ENCODE assay signal across 9 mouse cellular contexts in the genomic region with DNA sequence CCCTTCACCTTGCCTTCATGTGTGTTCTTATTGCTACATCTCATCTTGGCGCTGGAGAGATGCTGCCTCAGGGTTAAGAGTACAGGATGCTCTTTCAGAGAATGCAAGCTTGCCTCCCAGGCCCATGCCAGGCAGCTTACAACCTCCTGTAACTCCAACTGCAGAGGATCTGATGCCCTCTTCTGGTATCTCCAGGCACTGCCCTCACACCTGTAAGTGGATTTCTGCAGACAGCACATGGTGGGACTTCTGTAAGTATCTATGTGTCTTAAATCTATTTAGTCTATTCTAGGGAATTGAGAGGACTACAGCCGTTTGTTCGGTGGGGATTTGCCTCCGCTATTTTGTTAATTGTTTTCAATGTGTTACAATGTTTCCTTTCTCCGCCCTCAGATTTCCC. TPM values are rescaled to one million over a fixed set of nuclear protein-coding genes. Genes with fewer than 3 reads are reported as not detected.
DNase-seq lines count a peak whose midpoint lies in the region; ATAC-seq and TF ChIP-seq lines count a peak whose summit lies in the region.
"Had no signal": no experiment of that assay in that cellular context is flagged by ENCODE, and none has a peak within 500 bp of the region (broad histone marks: within the 10 kb centered on the region; RNA-seq: fewer than 3 reads in every experiment).

No protein-coding gene starts in this region.

- peak; percentile 56 for TF ChIP-seq CTCF in ES-Bruce4 (IDR thresholded peaks at IDR 0.05; ENCODE audit: low read depth, low read length)

- WGBS in hindbrain, embryonic 11.5 days = 56% methylated on average over 5 of the region's 5 CpGs
- WGBS in hindbrain, embryonic 16.5 days = 68% methylated on average over 5 of the region's 5 CpGs

- H3K36me3 ChIP-seq in hindbrain, embryonic 11.5 days (ENCODE audit: control insufficient read depth, insufficient read depth, low read length) = no peaks in the 10 kb centered on the region
- H3K36me3 ChIP-seq in hindbrain, embryonic 16.5 days (ENCODE audit: control insufficient read depth, insufficient read depth, low read length) = no peaks in the 10 kb centered on the region
- no peaks in the 10 kb centered on the region for H3K36me3 ChIP-seq in ES-Bruce4 (ENCODE audit: control insufficient read depth, insufficient read depth, low read length, poor library complexity, severe bottlenecking)

- ATAC-seq in hindbrain, embryonic 11.5 days (ENCODE audit: low FRiP score) = no peak
- no peak for ATAC-seq in hindbrain, embryonic 16.5 days
- no peak for ATAC-seq in megakaryocyte, adult 5-6 weeks (ENCODE audit: poor library complexity, severe bottlenecking)

- TF ChIP-seq POLR2A in ES-Bruce4 (IDR thresholded peaks at IDR 0.05; ENCODE audit: insufficient read depth, low read length) = no peak

- H3K9ac ChIP-seq in hindbrain, embryonic 11.5 days (ENCODE audit: low read depth, low read length) = no peak overlapping the region
- no peak overlapping the region for H3K9ac ChIP-seq in hindbrain, embryonic 16.5 days (ENCODE audit: low read depth, low read length)
- H3K9ac ChIP-seq in ES-Bruce4 (ENCODE audit: low read depth, poor library complexity, severe bottlenecking) = no peak overlapping the region

- no peaks in the 10 kb centered on the region for H3K27me3 ChIP-seq in hindbrain, embryonic 11.5 days (ENCODE audit: control insufficient read depth, insufficient read depth, low read length)
- H3K27me3 ChIP-seq in hindbrain, embryonic 16.5 days (replicated peaks; ENCODE audit: control insufficient read depth, insufficient read depth, low read length) = 0 out of 2 replicates have a peak, but pooled peaks cover 2% of the 10 kb centered on the region
- no peaks in the 10 kb centered on the region for H3K27me3 ChIP-seq in ES-Bruce4 (ENCODE audit: control insufficient read depth, insufficient read depth, low read length, poor library complexity, severe bottlenecking)

- H3K4me2 ChIP-seq in hindbrain, embryonic 11.5 days (replicated peaks; ENCODE audit: low read depth, low read length) = no peak overlapping the region
- H3K4me2 ChIP-seq in hindbrain, embryonic 16.5 days (ENCODE audit: low read length) = no peak overlapping the region

- H3K27ac ChIP-seq in hindbrain, embryonic 11.5 days (ENCODE audit: low read depth, low read length) = no peak overlapping the region
- H3K27ac ChIP-seq in hindbrain, embryonic 16.5 days (ENCODE audit: low read depth, low read length) = no peak overlapping the region
- H3K27ac ChIP-seq in ES-Bruce4 (ENCODE audit: insufficient read depth, low read length) = no peak overlapping the region

- no peak for TF ChIP-seq EP300 in ES-Bruce4 (IDR thresholded peaks at IDR 0.05; ENCODE audit: insufficient read depth, low read depth, low read length)

- intact Hi-C loops in heart, postnatal 10 days (cut with DNase I) = loop anchor here (1.0 to 2.0 kb wide), 3 partner anchors 44 to 104 kb away; no protein-coding TSS in a partner anchor
- intact Hi-C loops in left cerebral cortex, postnatal 4 days (cut with DNase I) = loop anchor here (10.0 kb wide), 1 partner anchor 108 kb away; no protein-coding TSS in a partner anchor

- H3K4me1 ChIP-seq in hindbrain, embryonic 11.5 days (replicated peaks; ENCODE audit: control insufficient read depth, insufficient read depth, low read length) = no peaks in the 10 kb centered on the region
- H3K4me1 ChIP-seq in hindbrain, embryonic 16.5 days (ENCODE audit: control insufficient read depth, insufficient read depth, low read depth, low read length) = no peaks in the 10 kb centered on the region
- no peaks in the 10 kb centered on the region for H3K4me1 ChIP-seq in ES-Bruce4 (ENCODE audit: control insufficient read depth, insufficient read depth, low read length)

- no peak overlapping the region for H3K4me3 ChIP-seq in hindbrain, embryonic 11.5 days (ENCODE audit: low read depth, low read length)
- no peak overlapping the region for H3K4me3 ChIP-seq in hindbrain, embryonic 16.5 days (ENCODE audit: low read length)
- H3K4me3 ChIP-seq in ES-Bruce4 (ENCODE audit: low read depth, low read length) = no peak overlapping the region

- DNase-seq in hindbrain, embryonic 11.5 days (ENCODE audit: low spot score) = peak; percentile 51
- peak; percentile 71 for DNase-seq in cerebellum, adult 8-10 months
- DNase-seq in heart, postnatal 10 days = peak; percentile 53 to 61
- peak; percentile 55 for DNase-seq in left cerebral cortex, postnatal 4 days
- DNase-seq in right cerebral cortex, postnatal 25 days = peak; percentile 13

- H3K9me3 ChIP-seq in hindbrain, embryonic 11.5 days (ENCODE audit: control insufficient read depth, low read length) = no peaks in the 10 kb centered on the region
- no peaks in the 10 kb centered on the region for H3K9me3 ChIP-seq in hindbrain, embryonic 16.5 days (ENCODE audit: control insufficient read depth, low read length)
- H3K9me3 ChIP-seq in ES-Bruce4 (replicated peaks; ENCODE audit: control insufficient read depth, insufficient read depth, low read length, poor library complexity, severe bottlenecking) = no peaks in the 10 kb centered on the region

RNA-seq across cellular contexts. Expression of a gene that starts 7.8 kb away (rescaled TPM):
- polyA plus RNA-seq in hindbrain, embryonic 11.5 days (2014; fragmentation: Nextera tagmentation; extraction: Ambion mirVana) = 0.10 TPM in 1 of 2 replicates, not detected in the other
- polyA plus RNA-seq in hindbrain, embryonic 16.5 days (2015; fragmentation: Nextera tagmentation; extraction: Ambion mirVana) = 0.08 TPM in 1 of 2 replicates, not detected in the other
- polyA plus RNA-seq in ES-Bruce4 (2011; ENCODE audit: insufficient read depth, insufficient read length, low read depth, missing spikeins) = not detected in 2 replicates
- not detected for total RNA-seq in heart, postnatal 10 days (2021)
- not detected for total RNA-seq in left cerebral cortex, postnatal 4 days (2021)
- total RNA-seq in megakaryocyte, adult 5-6 weeks (2015) = not detected in 2 replicates
- total RNA-seq in megakaryocyte, adult 5-6 weeks (2017) = not detected in 2 replicates
- total RNA-seq: layer of hippocampus, postnatal 25 days had no signal

RNA-seq across cellular contexts. Expression of a gene that starts 29.9 kb away (rescaled TPM):
- polyA plus RNA-seq in hindbrain, embryonic 11.5 days (2014; fragmentation: Nextera tagmentation; extraction: Ambion mirVana) = not detected in 2 replicates
- polyA plus RNA-seq in hindbrain, embryonic 16.5 days (2015; fragmentation: Nextera tagmentation; extraction: Ambion mirVana) = 0.67 and 1.4 TPM in 2 replicates
- not detected in 2 replicates for polyA plus RNA-seq in ES-Bruce4 (2011; ENCODE audit: insufficient read depth, insufficient read length, low read depth, missing spikeins)
- total RNA-seq in heart, postnatal 10 days (2021) = not detected
- not detected for total RNA-seq in left cerebral cortex, postnatal 4 days (2021)
- not detected in 2 replicates for total RNA-seq in megakaryocyte, adult 5-6 weeks (2015)
- total RNA-seq in megakaryocyte, adult 5-6 weeks (2017) = not detected in 2 replicates
- total RNA-seq: layer of hippocampus, postnatal 25 days had no signal

RNA-seq across cellular contexts. Expression of a gene that starts 44.9 kb away (rescaled TPM):
- polyA plus RNA-seq in hindbrain, embryonic 11.5 days (2014; fragmentation: Nextera tagmentation; extraction: Ambion mirVana) = 0.12 and 0.24 TPM in 2 replicates
- 0.37 and 0.41 TPM in 2 replicates for polyA plus RNA-seq in hindbrain, embryonic 16.5 days (2015; fragmentation: Nextera tagmentation; extraction: Ambion mirVana)
- polyA plus RNA-seq in ES-Bruce4 (2011; ENCODE audit: insufficient read depth, insufficient read length, low read depth, missing spikeins) = not detected in 2 replicates
- not detected for total RNA-seq in heart, postnatal 10 days (2021)
- total RNA-seq in left cerebral cortex, postnatal 4 days (2021) = not detected
- not detected in 2 replicates for total RNA-seq in megakaryocyte, adult 5-6 weeks (2015)
- total RNA-seq in megakaryocyte, adult 5-6 weeks (2017) = not detected in 2 replicates
- total RNA-seq: layer of hippocampus, postnatal 25 days had no signal

RNA-seq across cellular contexts. Expression of a gene that starts 49.0 kb away (rescaled TPM):
- 0.67 and 0.80 TPM in 2 replicates for polyA plus RNA-seq in hindbrain, embryonic 11.5 days (2014; fragmentation: Nextera tagmentation; extraction: Ambion mirVana)
- polyA plus RNA-seq in hindbrain, embryonic 16.5 days (2015; fragmentation: Nextera tagmentation; extraction: Ambion mirVana) = 10.9 and 14.3 TPM in 2 replicates
- 0.19 TPM in 1 of 2 replicates, not detected in the other for polyA plus RNA-seq in ES-Bruce4 (2011; ENCODE audit: insufficient read depth, insufficient read length, low read depth, missing spikeins)
- 10 to 100 TPM; 12.6 to 18.9 TPM for total RNA-seq in heart, postnatal 10 days (2021)
- total RNA-seq in left cerebral cortex, postnatal 4 days (2021) = 10 to 100 TPM in 1 of 2 experiments, 1 to 10 TPM in 1; 9.2 to 10.8 TPM
- not detected in 2 replicates for total RNA-seq in megakaryocyte, adult 5-6 weeks (2015)
- not detected in 2 replicates for total RNA-seq in megakaryocyte, adult 5-6 weeks (2017)

RNA-seq across cellular contexts. Expression of a gene that starts 58.1 kb away (rescaled TPM):
- polyA plus RNA-seq in hindbrain, embryonic 11.5 days (2014; fragmentation: Nextera tagmentation; extraction: Ambion mirVana) = not detected in 2 replicates
- 0.10 and 0.41 TPM in 2 replicates for polyA plus RNA-seq in hindbrain, embryonic 16.5 days (2015; fragmentation: Nextera tagmentation; extraction: Ambion mirVana)
- polyA plus RNA-seq in ES-Bruce4 (2011; ENCODE audit: insufficient read depth, insufficient read length, low read depth, missing spikeins) = not detected in 2 replicates
- total RNA-seq in heart, postnatal 10 days (2021) = not detected
- not detected for total RNA-seq in left cerebral cortex, postnatal 4 days (2021)
- total RNA-seq in megakaryocyte, adult 5-6 weeks (2015) = not detected in 2 replicates
- not detected in 2 replicates for total RNA-seq in megakaryocyte, adult 5-6 weeks (2017)
- total RNA-seq: layer of hippocampus, postnatal 25 days had no signal

Comparison
In these comparisons a context has a peak if more than half of its experiments do, and no peak if none do; other contexts are left out.
1. DNase-seq: peak in every context shown above with its lines; median percentile 71 in cerebellum, adult 8-10 months; 57 in heart, postnatal 10 days; 55 in left cerebral cortex, postnatal 4 days; 51 in hindbrain, embryonic 11.5 days; 13 in right cerebral cortex, postnatal 25 days.